8 mouse cellular contexts compared by ENCODE assay signal in the genomic region with DNA sequence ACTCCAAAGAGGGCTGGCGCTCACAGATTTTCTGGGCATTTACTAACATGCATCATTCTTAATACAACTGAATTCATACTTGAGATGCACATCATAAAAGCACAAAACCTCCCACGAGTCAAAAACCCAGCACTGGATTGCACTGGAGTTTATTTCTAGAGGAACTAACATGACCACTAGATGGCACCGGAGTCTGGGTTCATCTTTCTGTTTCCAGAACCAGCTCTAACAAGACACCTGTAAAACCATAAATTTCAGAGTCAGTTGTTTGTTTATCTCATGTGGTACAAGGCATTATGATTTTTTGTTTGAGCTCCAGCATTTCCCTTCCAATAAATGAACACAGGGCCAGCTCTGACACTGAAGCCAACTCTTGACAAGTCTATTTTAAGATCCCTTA.
DNase-seq lines count a peak whose midpoint lies in the region; ATAC-seq and TF ChIP-seq lines count a peak whose summit lies in the region.

No protein-coding gene starts in this region.

- H3K36me3 ChIP-seq in embryonic facial prominence, embryonic 11.5 days (replicated peaks; ENCODE audit: control insufficient read depth, insufficient read depth, low read depth, low read length) = no peaks in the 10 kb centered on the region
- H3K36me3 ChIP-seq in lung, postnatal 0 days (ENCODE audit: insufficient read depth, low read length) = no peaks in the 10 kb centered on the region

- H3K4me1 ChIP-seq in embryonic facial prominence, embryonic 11.5 days (ENCODE audit: control insufficient read depth, insufficient read depth, low read length) = no peaks in the 10 kb centered on the region
- H3K4me1 ChIP-seq in lung, postnatal 0 days (ENCODE audit: insufficient read depth, low read depth, low read length) = no peaks in the 10 kb centered on the region

- H3K9ac ChIP-seq in embryonic facial prominence, embryonic 11.5 days (replicated peaks; ENCODE audit: low read length) = no peak overlapping the region
- no peak overlapping the region for H3K9ac ChIP-seq in lung, postnatal 0 days (replicated peaks; ENCODE audit: low read depth)

- ATAC-seq in embryonic facial prominence, embryonic 11.5 days (replicated peaks; ENCODE audit: insufficient number of reproducible peaks, low FRiP score, low TSS enrichment, low read depth) = no peak
- no peak for ATAC-seq in lung, postnatal 0 days

- H3K27ac ChIP-seq in embryonic facial prominence, embryonic 11.5 days (replicated peaks; ENCODE audit: low read depth, low read length) = no peak overlapping the region
- H3K27ac ChIP-seq in lung, postnatal 0 days (ENCODE audit: low read length) = no peak overlapping the region

- no peaks in the 10 kb centered on the region for H3K27me3 ChIP-seq in embryonic facial prominence, embryonic 11.5 days (ENCODE audit: control insufficient read depth, insufficient read depth, low read length)
- H3K27me3 ChIP-seq in lung, postnatal 0 days (replicated peaks; ENCODE audit: insufficient read depth, low read length) = no peaks in the 10 kb centered on the region

- WGBS in embryonic facial prominence, embryonic 11.5 days = 31% methylated on average over 3 of the region's 3 CpGs
- whole genome bisulfite sequencing in lung, postnatal 0 days = 20% methylated on average over 3 of the region's 3 CpGs

- no peaks in the 10 kb centered on the region for H3K9me3 ChIP-seq in embryonic facial prominence, embryonic 11.5 days (replicated peaks; ENCODE audit: control insufficient read depth, low read length)
- H3K9me3 ChIP-seq in lung, postnatal 0 days (ENCODE audit: low read length) = no peaks in the 10 kb centered on the region

- peak; percentile 61 for DNase-seq in heart, adult 8-10 months (ENCODE audit: low spot score)
- DNase-seq in heart, postnatal 25 days (ENCODE audit: low spot score) = no peak
- peak; percentile 29 for DNase-seq in A20 (ENCODE audit: low read depth, low spot score)
- DNase-seq in adrenal gland, adult 8-10 months = peak; percentile 7
- peak; percentile 78 for DNase-seq in embryonic facial prominence, embryonic 11.5 days (ENCODE audit: low spot score)
- peak; percentile 55 to 80 for DNase-seq in kidney, postnatal 25 days
- peak; percentile 64 for DNase-seq in lung, postnatal 0 days (ENCODE audit: low spot score)
- DNase-seq in thymus, postnatal 4 days = peak; percentile 38

- intact Hi-C loops in heart, postnatal 25 days (cut with DNase I) = loop anchor here (1.0 to 10.0 kb wide), 5 partner anchors 58 to 418 kb away; no protein-coding TSS in a partner anchor

- no peak overlapping the region for H3K4me3 ChIP-seq in embryonic facial prominence, embryonic 11.5 days (ENCODE audit: low read depth, low read length)
- no peak overlapping the region for H3K4me3 ChIP-seq in lung, postnatal 0 days (ENCODE audit: low read depth, low read length)

- no peak overlapping the region for H3K4me2 ChIP-seq in embryonic facial prominence, embryonic 11.5 days (ENCODE audit: low read depth, low read length)
- H3K4me2 ChIP-seq in lung, postnatal 0 days (replicated peaks; ENCODE audit: low read depth, low read length) = no peak overlapping the region

- TF ChIP-seq CTCF in lung, postnatal 0 days (IDR thresholded peaks at IDR 0.05) = peak; percentile 75

- no peak for TF ChIP-seq EP300 in lung, postnatal 0 days (IDR thresholded peaks at IDR 0.05)
